Mouse (Mus musculus): ENCODE results near the gene Scfd2.

The Scfd2 gene

GRCm38 (mm10) chr5:74267196-74267595 is 264.4 kb downstream of the Scfd2 start:
- DNase-seq, result no peak

- DNase-seq, result no peak
These were observed 265.1 kb downstream of the Scfd2 start for GRCm38 (mm10) chr5:74266476-74266819.

- DNase-seq, result no peak
These were observed 265.7 kb downstream of the Scfd2 start for GRCm38 (mm10) chr5:74265601-74266475.

- DNase-seq, result no peak
These were observed 266.4 kb downstream of the Scfd2 start for GRCm38 (mm10) chr5:74265151-74265550.

GRCm38 (mm10) chr5:74264541-74264940 is 267.0 kb downstream of the Scfd2 start:
- no peak for DNase-seq

GRCm38 (mm10) chr5:74261016-74261415 is 270.5 kb downstream of the Scfd2 start:
- DNase-seq, result no peak

GRCm38 (mm10) chr5:74260378-74260809 is 271.2 kb downstream of the Scfd2 start:
- DNase-seq, result no peak

GRCm38 (mm10) chr5:74256705-74257104 is 274.9 kb downstream of the Scfd2 start:
- DNase-seq, result no peak

GRCm38 (mm10) chr5:74254996-74255395 is 276.6 kb downstream of the Scfd2 start:
- DNase-seq, result peak; percentile 9

- DNase-seq, result no peak
These were observed 277.7 kb downstream of the Scfd2 start for GRCm38 (mm10) chr5:74253724-74254328.

- DNase-seq, result peak; percentile 15
These were observed 278.8 kb downstream of the Scfd2 start for GRCm38 (mm10) chr5:74252672-74253286.

- DNase-seq, result no peak
These were observed 280.6 kb downstream of the Scfd2 start for GRCm38 (mm10) chr5:74250947-74251346.

- DNase-seq, result no peak
These were observed 281.3 kb downstream of the Scfd2 start for GRCm38 (mm10) chr5:74250308-74250707.

GRCm38 (mm10) chr5:74249794-74250193 is 281.8 kb downstream of the Scfd2 start:
- DNase-seq, result no peak

GRCm38 (mm10) chr5:74246971-74247370 is 284.6 kb downstream of the Scfd2 start:
- DNase-seq, result no peak

- no peak for DNase-seq
These were observed 285.1 kb downstream of the Scfd2 start for GRCm38 (mm10) chr5:74246453-74246852.

- DNase-seq, result no peak
These were observed 285.9 kb downstream of the Scfd2 start for GRCm38 (mm10) chr5:74245641-74246145.

- no peak for DNase-seq
These were observed 287.0 kb downstream of the Scfd2 start for GRCm38 (mm10) chr5:74244406-74245019.

- DNase-seq, result no peak
These were observed 288.9 kb downstream of the Scfd2 start for GRCm38 (mm10) chr5:74242654-74243053.

GRCm38 (mm10) chr5:74240926-74241680 is 290.5 kb downstream of the Scfd2 start:
- no peak for DNase-seq

GRCm38 (mm10) chr5:74240298-74240697 is 291.3 kb downstream of the Scfd2 start:
- no peak for DNase-seq

- no peak for DNase-seq
These were observed 292.2 kb downstream of the Scfd2 start for GRCm38 (mm10) chr5:74239369-74239768.
